ENCODE assay signal across 12 mouse cellular contexts in the genomic region with DNA sequence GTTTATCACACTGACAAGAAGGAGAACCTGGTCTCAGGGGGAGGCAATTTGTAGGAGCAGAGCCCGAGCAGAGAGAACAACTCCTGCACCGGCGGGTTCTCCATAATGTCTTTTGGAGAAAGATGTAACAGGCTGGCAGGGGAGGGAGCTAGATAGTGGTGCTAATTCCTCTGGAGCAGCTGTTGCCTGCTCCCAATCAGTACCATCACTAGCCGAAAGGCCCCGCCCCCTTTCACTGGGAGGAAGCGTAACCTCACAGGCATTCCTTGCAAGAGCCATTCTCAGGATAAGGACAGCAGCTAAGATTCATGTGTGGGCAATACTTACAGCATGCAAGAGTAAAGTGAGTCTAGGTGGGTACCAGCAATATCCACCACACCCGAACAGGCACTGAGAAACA. TPM values are rescaled to one million over a fixed set of nuclear protein-coding genes. Genes with fewer than 3 reads are reported as not detected.
A peak's percentile ranks its signal among the peaks of the same experiment; 100 is the strongest.
DNase-seq lines count a peak whose midpoint lies in the region; ATAC-seq and TF ChIP-seq lines count a peak whose summit lies in the region.
"Had no signal": no experiment of that assay in that cellular context is flagged by ENCODE, and none has a peak within 500 bp of the region (broad histone marks: within the 10 kb centered on the region; RNA-seq: fewer than 3 reads in every experiment).

No protein-coding gene starts in this region.

- H3ac ChIP-seq in myocyte (ENCODE audit: control insufficient read depth, insufficient read length), result no peak overlapping the region

- H3K9ac ChIP-seq in midbrain, embryonic 11.5 days (ENCODE audit: low read length), result no peak overlapping the region
- H3K9ac ChIP-seq in midbrain, embryonic 14.5 days (replicated peaks; ENCODE audit: low read length), result no peak overlapping the region
- no peak overlapping the region for H3K9ac ChIP-seq in heart, embryonic 12.5 days
- H3K9ac ChIP-seq: embryonic facial prominence, embryonic 12.5 days; limb, embryonic 13.5 days; neural tube, embryonic 12.5 days had no signal

- DNase-seq in adrenal gland, postnatal 14 days, result peak; percentile 50
- DNase-seq in adrenal gland, postnatal 4 days (ENCODE audit: low spot score in 2 of 2), result no peak
- peak; percentile 6 for DNase-seq in midbrain, embryonic 11.5 days (ENCODE audit: low spot score, missing footprints)
- no peak for DNase-seq in midbrain, embryonic 14.5 days
- DNase-seq in cerebellum, adult 9-11 months, result no peak
- DNase-seq in layer of hippocampus, adult 11-12 months (ENCODE audit: low spot score), result no peak

- no peak overlapping the region for H3K4me3 ChIP-seq in midbrain, embryonic 11.5 days (ENCODE audit: low read depth, low read length)
- H3K4me3 ChIP-seq in midbrain, embryonic 14.5 days (replicated peaks; ENCODE audit: low read depth, low read length), result no peak overlapping the region
- no peak overlapping the region for H3K4me3 ChIP-seq in heart, embryonic 12.5 days
- H3K4me3 ChIP-seq in myocyte, result no peak overlapping the region
- H3K4me3 ChIP-seq: embryonic facial prominence, embryonic 12.5 days; limb, embryonic 13.5 days; neural tube, embryonic 12.5 days had no signal

- no peak overlapping the region for H3K4me2 ChIP-seq in midbrain, embryonic 11.5 days
- H3K4me2 ChIP-seq in midbrain, embryonic 14.5 days (ENCODE audit: low read length), result no peak overlapping the region
- H3K4me2 ChIP-seq in heart, embryonic 12.5 days, result 0 out of 2 replicates have a peak overlapping the region, but pooled peaks have one; percentile 2
- peak overlapping the region; percentile 53 for H3K4me2 ChIP-seq in myocyte (ENCODE audit: low read depth)
- H3K4me2 ChIP-seq: embryonic facial prominence, embryonic 12.5 days; limb, embryonic 13.5 days; neural tube, embryonic 12.5 days had no signal

- no peaks in the 10 kb centered on the region for H3K36me3 ChIP-seq in midbrain, embryonic 11.5 days (ENCODE audit: control insufficient read depth, insufficient read depth, low read length)
- H3K36me3 ChIP-seq in midbrain, embryonic 14.5 days (ENCODE audit: control insufficient read depth, insufficient read depth, low read length), result peaks cover 4% of the 10 kb centered on the region; the same call in 1 of the 2 replicates
- H3K36me3 ChIP-seq in heart, embryonic 12.5 days, result no peaks in the 10 kb centered on the region
- H3K36me3 ChIP-seq in myocyte (ENCODE audit: control insufficient read depth, insufficient read depth), result no peaks in the 10 kb centered on the region
- H3K36me3 ChIP-seq: embryonic facial prominence, embryonic 12.5 days; limb, embryonic 13.5 days had no signal

- TF ChIP-seq POLR2A in myocyte (IDR thresholded peaks at IDR 0.05; ENCODE audit: insufficient read length, low read depth), result no peak

- WGBS in midbrain, embryonic 11.5 days, result 52% methylated on average over 7 of the region's 7 CpGs
- WGBS in midbrain, embryonic 14.5 days, result 70% methylated on average over 7 of the region's 7 CpGs
- 15% methylated on average over 7 of the region's 7 CpGs for WGBS in heart, embryonic 12.5 days

- no peaks in the 10 kb centered on the region for H3K79me2 ChIP-seq in myocyte (ENCODE audit: control insufficient read depth, insufficient read depth)

- ATAC-seq in midbrain, embryonic 11.5 days (ENCODE audit: low FRiP score), result no peak
- no peak for ATAC-seq in midbrain, embryonic 14.5 days (ENCODE audit: low FRiP score, low TSS enrichment)
- 0 out of 2 replicates have a peak, but pooled peaks have one; percentile 55 for ATAC-seq in heart, embryonic 12.5 days (ENCODE audit: insufficient number of reproducible peaks, low FRiP score)
- ATAC-seq: activated CD4-positive, CD25-positive, alpha-beta regulatory T cell, adult 4 months had no signal

- no peaks in the 10 kb centered on the region for H3K27me3 ChIP-seq in midbrain, embryonic 11.5 days (ENCODE audit: control insufficient read depth, insufficient read depth, low read length)
- no peaks in the 10 kb centered on the region for H3K27me3 ChIP-seq in midbrain, embryonic 14.5 days (ENCODE audit: control insufficient read depth, insufficient read depth, low read length)
- H3K27me3 ChIP-seq in heart, embryonic 12.5 days (replicated peaks), result no peaks in the 10 kb centered on the region
- H3K27me3 ChIP-seq in myocyte (ENCODE audit: control insufficient read depth, insufficient read depth, insufficient read length), result no peaks in the 10 kb centered on the region
- H3K27me3 ChIP-seq: embryonic facial prominence, embryonic 12.5 days; neural tube, embryonic 12.5 days had no signal

- no peak overlapping the region for H3K27ac ChIP-seq in midbrain, embryonic 11.5 days (ENCODE audit: low read depth, low read length)
- no peak overlapping the region for H3K27ac ChIP-seq in midbrain, embryonic 14.5 days (replicated peaks; ENCODE audit: low read depth, low read length)
- no peak overlapping the region for H3K27ac ChIP-seq in heart, embryonic 12.5 days (ENCODE audit: poor library complexity, severe bottlenecking)
- H3K27ac ChIP-seq: embryonic facial prominence, embryonic 12.5 days; limb, embryonic 13.5 days; neural tube, embryonic 12.5 days had no signal

- no peaks in the 10 kb centered on the region for H3K4me1 ChIP-seq in midbrain, embryonic 11.5 days (ENCODE audit: control insufficient read depth, insufficient read depth, low read length)
- no peaks in the 10 kb centered on the region for H3K4me1 ChIP-seq in midbrain, embryonic 14.5 days (ENCODE audit: control insufficient read depth, insufficient read depth, low read length)
- H3K4me1 ChIP-seq in heart, embryonic 12.5 days (replicated peaks), result peaks cover 35% of the 10 kb centered on the region

- H3K9me3 ChIP-seq in midbrain, embryonic 11.5 days (ENCODE audit: control insufficient read depth, low read length), result no peaks in the 10 kb centered on the region
- no peaks in the 10 kb centered on the region for H3K9me3 ChIP-seq in midbrain, embryonic 14.5 days (ENCODE audit: control insufficient read depth, low read length)
- no peaks in the 10 kb centered on the region for H3K9me3 ChIP-seq in heart, embryonic 12.5 days (replicated peaks)
- H3K9me3 ChIP-seq: embryonic facial prominence, embryonic 12.5 days; limb, embryonic 13.5 days; neural tube, embryonic 12.5 days had no signal

TF ChIP-seq in myocyte, 11 proteins besides CTCF, POLR2A, EP300 and RAD21:
- TF ChIP-seq MYOG (IDR thresholded peaks at IDR 0.05; ENCODE audit: control insufficient read depth in 1 of 3, insufficient read depth in 1 of 3, insufficient read length in 2 of 3, low read depth in 2 of 3), result peak in 2 of 3 experiments; percentile 76 to 81
- no peak for TF ChIP-seq POLR2AphosphoS2 (IDR thresholded peaks at IDR 0.05; ENCODE audit: insufficient read length, low read depth)
- peak; percentile 19 to 79 (median 48) for TF ChIP-seq MYOD1 (IDR thresholded peaks at IDR 0.05; ENCODE audit: control insufficient read depth in 1 of 3, insufficient read length in 2 of 3, low read depth in 2 of 3)

RNA-seq across cellular contexts. Expression of a gene that starts 12.4 kb away (rescaled TPM):
- total RNA-seq in adrenal gland, postnatal 14 days (2021), result 9.4 and 22.2 TPM in 2 replicates
- 10 to 100 TPM; 14.5 to 16.7 TPM for total RNA-seq in adrenal gland, postnatal 4 days (2021)
- polyA plus RNA-seq in midbrain, embryonic 11.5 days (2014; fragmentation: Nextera tagmentation; extraction: Ambion mirVana), result 32.3 and 33.2 TPM in 2 replicates
- 19.9 and 32.6 TPM in 2 replicates for polyA plus RNA-seq in midbrain, embryonic 14.5 days (2014; fragmentation: Nextera tagmentation; extraction: Ambion mirVana)
- polyA plus RNA-seq in heart, embryonic 12.5 days (2016; fragmentation: Nextera tagmentation; extraction: Ambion mirVana), result 4.8 and 5.3 TPM in 2 replicates
- 8.4 TPM for polyA plus RNA-seq in myocyte (2012; fragmentation: generic; extraction: Trizol)

Comparison
In these comparisons a context has a peak if more than half of its experiments do, and no peak if none do; other contexts are left out.
1. DNase-seq: peak in adrenal gland, postnatal 14 days (single experiment) and midbrain, embryonic 11.5 days (single experiment); none in adrenal gland, postnatal 4 days (0 of 2), midbrain, embryonic 14.5 days (single experiment), cerebellum, adult 9-11 months (single experiment) and layer of hippocampus, adult 11-12 months (single experiment).
2. H3K4me2 ChIP-seq: peak in heart, embryonic 12.5 days (single experiment) and myocyte (single experiment); none in midbrain, embryonic 11.5 days (single experiment) and midbrain, embryonic 14.5 days (single experiment).